Mouse (Mus musculus): ENCODE data around the gene Dscaml1. TPM values are rescaled to one million over a fixed set of nuclear protein-coding genes. Genes with fewer than 3 reads are reported as not detected.
A peak's percentile ranks its signal among the peaks of the same experiment; 100 is the strongest.
"Not testable (repeated sequence)": the region's sequence is repeated elsewhere in the genome, so short reads cannot be mapped to it uniquely, and the experiment has no call there.

Gene Dscaml1
- polyA plus RNA-seq, 1 experiment from 2014 or later = 10.8 TPM

DNA sequence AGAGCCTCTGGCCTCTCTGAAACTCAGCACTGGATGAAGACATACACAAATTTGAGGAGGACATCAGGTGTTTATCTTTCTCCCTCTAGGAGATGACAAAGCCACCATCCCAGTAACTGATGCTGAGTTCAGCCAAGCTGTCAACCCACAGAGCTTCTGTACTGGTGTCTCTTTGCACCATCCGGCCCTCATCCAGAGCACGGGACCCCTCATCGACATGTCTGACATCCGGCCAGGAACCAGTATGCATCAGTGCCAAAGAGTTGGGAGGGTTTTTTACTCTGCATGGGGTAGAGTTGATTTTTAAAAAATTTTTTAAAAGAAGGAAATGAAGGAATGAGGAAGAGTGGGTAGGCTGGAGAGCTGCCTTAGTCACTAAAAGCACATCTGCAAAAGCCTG, 323.5 kb downstream of the Dscaml1 start:
- Histone ChIP-seq H3K4me3 (ENCODE audit: low read length) (no peak overlapping the region), H3K4me1 (ENCODE audit: control insufficient read depth, insufficient read depth, low read depth, low read length) (no peaks in the 10 kb centered on the region), H3K9me3 (ENCODE audit: control insufficient read depth, low read length) (no peaks in the 10 kb centered on the region), H3K4me2 (ENCODE audit: low read length) (no peak overlapping the region), H3K27me3 (replicated peaks; ENCODE audit: control insufficient read depth, insufficient read depth, low read length) (no peaks in the 10 kb centered on the region), H3K36me3 (ENCODE audit: control insufficient read depth, insufficient read depth, low read length) (peaks cover 8% of the 10 kb centered on the region), H3K27ac (ENCODE audit: low read depth, low read length) (no peak overlapping the region), H3K9ac (ENCODE audit: low read depth, low read length) (no peak overlapping the region)
- 86% methylated on average over 4 of the region's 4 CpGs for WGBS
- ATAC-seq = no peak

DNA sequence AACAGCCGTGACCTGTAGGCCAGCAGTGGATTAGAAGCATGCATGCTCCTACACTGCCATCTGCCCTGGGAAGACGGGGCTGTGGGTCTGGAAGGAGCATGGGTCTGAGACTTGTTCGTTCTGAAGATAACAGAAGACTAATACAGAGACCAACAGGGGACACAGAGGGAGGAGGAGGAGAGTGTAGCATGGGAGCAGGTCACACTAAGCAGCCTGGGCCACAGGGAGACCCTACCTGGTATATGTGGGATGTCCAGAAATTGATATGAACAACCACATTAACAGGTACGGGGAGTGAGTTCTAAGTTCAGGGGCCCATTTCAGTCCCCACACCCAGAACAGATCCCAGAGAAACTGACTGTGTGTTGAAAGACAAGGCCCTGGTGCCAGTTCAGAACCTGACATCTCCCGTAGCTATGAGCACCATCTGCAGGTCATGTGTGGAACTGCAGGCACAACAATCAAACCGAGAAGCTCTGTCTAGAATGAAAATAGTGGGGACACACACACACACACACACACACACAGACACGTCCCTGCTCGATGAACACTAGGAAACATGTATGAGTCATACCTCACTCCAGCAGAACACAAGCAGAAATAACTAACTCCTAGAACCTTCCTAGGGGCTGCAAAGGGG, 328.1 kb downstream of the Dscaml1 start:
- H3K27ac ChIP-seq (ENCODE audit: low read depth, low read length) = no peak overlapping the region
- H3K9me3 ChIP-seq (ENCODE audit: control insufficient read depth, low read length) = no peaks in the 10 kb centered on the region
- no peak overlapping the region for H3K4me3 ChIP-seq (ENCODE audit: low read length)
- 39% methylated on average over 8 of the region's 8 CpGs for WGBS
- H3K4me2 ChIP-seq (ENCODE audit: low read length) = no peak overlapping the region
- no peak overlapping the region for H3K9ac ChIP-seq (ENCODE audit: low read depth, low read length)
- H3K36me3 ChIP-seq (ENCODE audit: control insufficient read depth, insufficient read depth, low read length) = peaks cover 7% of the 10 kb centered on the region
- no peaks in the 10 kb centered on the region for H3K27me3 ChIP-seq (replicated peaks; ENCODE audit: control insufficient read depth, insufficient read depth, low read length)
- H3K4me1 ChIP-seq (ENCODE audit: control insufficient read depth, insufficient read depth, low read depth, low read length) = no peaks in the 10 kb centered on the region
- ATAC-seq = peak; percentile 54; the same call in 1 of the 2 replicates

DNA sequence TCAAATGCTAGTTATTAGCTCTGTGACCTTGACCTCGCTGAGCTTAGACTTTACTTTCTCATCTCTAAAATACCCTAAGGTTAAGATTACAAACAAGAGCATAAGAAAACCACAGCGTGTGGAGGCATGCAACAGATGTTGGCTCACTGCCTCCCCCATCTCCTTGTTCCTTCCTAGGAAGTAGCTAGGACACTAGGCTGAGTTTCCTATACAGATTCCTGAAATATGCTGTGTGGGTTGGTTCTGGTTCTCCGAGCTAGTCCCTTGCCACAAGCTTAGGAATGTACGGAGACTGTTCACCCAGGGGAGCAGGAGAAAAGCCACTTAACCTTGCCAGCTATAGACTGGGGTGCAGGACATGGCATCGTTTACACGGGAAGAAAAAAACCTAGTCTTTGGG, 339.8 kb downstream of the Dscaml1 start:
- Histone ChIP-seq H3K4me2 (ENCODE audit: low read length) (no peak overlapping the region), H3K4me3 (ENCODE audit: low read length) (no peak overlapping the region), H3K27me3 (replicated peaks; ENCODE audit: control insufficient read depth, insufficient read depth, low read length) (no peaks in the 10 kb centered on the region), H3K4me1 (ENCODE audit: control insufficient read depth, insufficient read depth, low read depth, low read length) (no peaks in the 10 kb centered on the region; the same call in 1 of the 2 replicates), H3K9ac (ENCODE audit: low read depth, low read length) (no peak overlapping the region), H3K27ac (ENCODE audit: low read depth, low read length) (no peak overlapping the region), H3K36me3 (ENCODE audit: control insufficient read depth, insufficient read depth, low read length) (peaks cover 9% of the 10 kb centered on the region), H3K9me3 (ENCODE audit: control insufficient read depth, low read length) (no peaks in the 10 kb centered on the region)
- WGBS = 86% methylated on average over 6 of the region's 6 CpGs
- no peak for ATAC-seq

DNA sequence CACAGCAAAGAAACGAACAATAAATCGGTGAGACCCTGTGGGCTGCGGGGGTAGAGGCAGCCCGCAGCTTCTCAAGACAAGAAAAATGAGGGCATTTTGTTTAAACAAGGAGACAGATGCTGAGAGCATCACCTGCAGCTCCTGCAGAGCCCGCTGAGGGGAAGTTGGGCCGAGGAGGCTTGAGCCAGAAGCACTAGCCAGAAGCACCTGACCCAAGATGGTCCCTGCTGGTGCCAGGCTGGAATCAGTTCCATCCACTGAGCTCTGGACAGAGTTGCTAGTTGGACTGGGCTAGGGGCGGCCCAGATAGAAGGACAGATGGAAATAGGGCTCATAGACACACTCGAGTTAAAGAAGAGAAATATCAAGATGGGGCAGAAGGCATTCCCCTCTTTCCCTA, 340.7 kb downstream of the Dscaml1 start:
- no peak overlapping the region for H3K4me2 ChIP-seq (ENCODE audit: low read length)
- H3K9ac ChIP-seq (ENCODE audit: low read depth, low read length) = no peak overlapping the region
- H3K4me3 ChIP-seq (ENCODE audit: low read length) = no peak overlapping the region
- ATAC-seq = no peak
- H3K27ac ChIP-seq (ENCODE audit: low read depth, low read length) = no peak overlapping the region
- H3K27me3 ChIP-seq (replicated peaks; ENCODE audit: control insufficient read depth, insufficient read depth, low read length) = no peaks in the 10 kb centered on the region
- H3K4me1 ChIP-seq (ENCODE audit: control insufficient read depth, insufficient read depth, low read depth, low read length) = no peaks in the 10 kb centered on the region; the same call in 1 of the 2 replicates
- 81% methylated on average over 8 of the region's 8 CpGs for WGBS
- peaks cover 12% of the 10 kb centered on the region for H3K36me3 ChIP-seq (ENCODE audit: control insufficient read depth, insufficient read depth, low read length)
- H3K9me3 ChIP-seq (ENCODE audit: control insufficient read depth, low read length) = no peaks in the 10 kb centered on the region

DNA sequence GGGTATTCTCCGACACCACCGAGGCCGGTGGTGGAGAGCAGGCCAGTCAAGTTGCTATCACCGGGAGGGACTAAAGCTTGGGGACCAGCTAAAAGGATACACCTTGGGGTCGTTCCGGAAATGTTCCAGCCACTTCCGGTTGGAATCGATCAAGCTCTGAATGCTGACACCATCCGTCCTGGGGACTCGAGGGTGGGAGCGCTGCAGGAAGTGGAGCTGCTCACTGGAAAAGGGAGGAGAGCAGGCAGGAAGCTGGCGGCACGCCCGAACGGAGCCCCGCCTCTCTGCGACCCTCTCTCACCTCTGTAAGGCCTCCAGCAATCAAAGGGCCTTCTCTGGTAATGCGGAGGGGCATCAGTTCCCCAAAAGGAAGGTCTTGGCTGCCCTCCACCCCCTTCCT, 342.0 kb downstream of the Dscaml1 start:
- no peak for ATAC-seq
- no peak overlapping the region for H3K4me3 ChIP-seq (ENCODE audit: low read length)
- H3K27me3 ChIP-seq (replicated peaks; ENCODE audit: control insufficient read depth, insufficient read depth, low read length) = no peaks in the 10 kb centered on the region
- 88% methylated on average over 18 of the region's 18 CpGs for WGBS
- no peak overlapping the region for H3K27ac ChIP-seq (ENCODE audit: low read depth, low read length)
- no peaks in the 10 kb centered on the region; the same call in 1 of the 2 replicates for H3K4me1 ChIP-seq (ENCODE audit: control insufficient read depth, insufficient read depth, low read depth, low read length)
- no peak overlapping the region for H3K9ac ChIP-seq (ENCODE audit: low read depth, low read length)
- no peaks in the 10 kb centered on the region for H3K9me3 ChIP-seq (ENCODE audit: control insufficient read depth, low read length)
- H3K4me2 ChIP-seq (ENCODE audit: low read length) = no peak overlapping the region
- H3K36me3 ChIP-seq (ENCODE audit: control insufficient read depth, insufficient read depth, low read length) = peaks cover 18% of the 10 kb centered on the region

DNA sequence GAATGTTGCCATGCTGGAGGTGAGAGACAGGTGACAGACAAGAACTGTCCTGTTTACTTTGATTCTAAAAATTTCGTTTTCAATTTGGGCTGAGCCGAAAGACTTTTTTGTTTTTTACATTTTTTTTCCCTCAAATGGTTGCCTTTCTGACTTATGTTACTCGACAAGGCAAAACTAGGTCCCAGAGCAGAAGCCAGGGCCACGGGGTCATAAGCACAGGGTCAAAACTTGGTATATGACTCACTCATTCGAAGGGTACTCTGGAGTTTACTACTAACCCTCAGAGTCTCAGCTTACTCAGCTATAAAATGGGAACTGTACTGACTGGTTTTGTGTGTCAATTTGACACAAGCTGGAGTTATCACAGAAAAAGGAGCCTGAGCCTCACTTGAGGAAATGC, 343.2 kb downstream of the Dscaml1 start:
- Histone ChIP-seq H3K9ac (ENCODE audit: low read depth, low read length) (no peak overlapping the region), H3K36me3 (ENCODE audit: control insufficient read depth, insufficient read depth, low read length) (peaks cover 24% of the 10 kb centered on the region)
- WGBS = 92% methylated on average over 5 of the region's 5 CpGs

DNA sequence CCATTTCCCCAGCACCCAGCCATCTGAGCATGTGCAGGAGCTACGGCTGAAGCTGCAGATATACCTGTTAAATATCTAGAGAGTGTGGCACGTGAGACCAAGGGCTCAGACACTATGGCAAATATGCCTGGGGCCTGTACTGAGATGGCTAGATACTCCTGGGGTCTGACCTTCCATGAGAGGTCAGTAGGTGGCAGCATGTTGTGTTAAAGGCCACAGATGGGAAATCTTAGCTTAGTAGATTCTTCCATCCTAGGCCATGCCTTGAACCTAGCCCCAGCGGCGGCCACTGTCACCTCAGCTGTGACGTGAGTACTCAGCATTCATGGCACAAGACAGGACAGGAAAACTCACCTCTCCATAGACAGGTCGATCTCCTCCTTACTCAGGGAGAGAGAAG, 347.7 kb downstream of the Dscaml1 start:
- peaks cover 26% of the 10 kb centered on the region for H3K36me3 ChIP-seq (ENCODE audit: control insufficient read depth, insufficient read depth, low read length)
- H3K9ac ChIP-seq (ENCODE audit: low read depth, low read length) = no peak overlapping the region
- no peak overlapping the region for H3K4me2 ChIP-seq (ENCODE audit: low read length)
- no peak overlapping the region for H3K4me3 ChIP-seq (ENCODE audit: low read length)
- H3K4me1 ChIP-seq (ENCODE audit: control insufficient read depth, insufficient read depth, low read depth, low read length) = no peaks in the 10 kb centered on the region
- no peaks in the 10 kb centered on the region for H3K27me3 ChIP-seq (replicated peaks; ENCODE audit: control insufficient read depth, insufficient read depth, low read length)
- no peak for ATAC-seq
- no peak overlapping the region for H3K27ac ChIP-seq (ENCODE audit: low read depth, low read length)
- no peaks in the 10 kb centered on the region for H3K9me3 ChIP-seq (ENCODE audit: control insufficient read depth, low read length)
- 93% methylated on average over 6 of the region's 6 CpGs for WGBS

More for the DNA sequence above, 343.2 kb downstream of the Dscaml1 start:
- no peaks in the 10 kb centered on the region for H3K27me3 ChIP-seq (replicated peaks; ENCODE audit: control insufficient read depth, insufficient read depth, low read length)
- no peak overlapping the region for H3K4me3 ChIP-seq (ENCODE audit: low read length)
- ATAC-seq = no peak
- H3K9me3 ChIP-seq (ENCODE audit: control insufficient read depth, low read length) = no peaks in the 10 kb centered on the region
- no peak overlapping the region for H3K4me2 ChIP-seq (ENCODE audit: low read length)
- H3K4me1 ChIP-seq (ENCODE audit: control insufficient read depth, insufficient read depth, low read depth, low read length) = no peaks in the 10 kb centered on the region; the same call in 1 of the 2 replicates
- no peak overlapping the region for H3K27ac ChIP-seq (ENCODE audit: low read depth, low read length)

DNA sequence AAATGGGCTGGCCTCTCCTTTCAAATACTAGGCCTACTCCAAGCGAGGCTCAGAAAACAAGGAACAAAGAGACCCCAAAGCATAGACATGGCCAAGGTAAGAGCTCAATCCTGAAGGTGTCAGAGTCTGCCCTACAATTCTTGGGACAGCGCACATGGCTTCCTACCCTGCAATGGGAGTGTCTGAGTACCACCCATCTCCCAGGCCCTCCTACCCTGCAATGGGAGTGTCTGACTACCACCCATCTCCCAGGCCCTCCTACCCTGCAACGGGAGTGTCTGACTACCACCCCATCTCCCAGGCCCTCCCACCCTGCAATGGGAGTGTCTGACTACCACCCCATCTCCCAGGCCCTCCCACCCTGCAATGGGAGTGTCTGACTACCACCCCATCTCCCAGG, 349.7 kb downstream of the Dscaml1 start:
- peaks cover 22% of the 10 kb centered on the region for H3K36me3 ChIP-seq (ENCODE audit: control insufficient read depth, insufficient read depth, low read length)
- H3K27ac ChIP-seq (ENCODE audit: low read depth, low read length); H3K27me3 ChIP-seq (replicated peaks; ENCODE audit: control insufficient read depth, insufficient read depth, low read length); H3K9ac ChIP-seq (ENCODE audit: low read depth, low read length); ATAC-seq; H3K9me3 ChIP-seq (ENCODE audit: control insufficient read depth, low read length); H3K4me3 ChIP-seq (ENCODE audit: low read length); H3K4me2 ChIP-seq (ENCODE audit: low read length); H3K4me1 ChIP-seq (ENCODE audit: control insufficient read depth, insufficient read depth, low read depth, low read length): not testable (repeated sequence)
- WGBS = 87% methylated on average over 3 of the region's 3 CpGs

DNA sequence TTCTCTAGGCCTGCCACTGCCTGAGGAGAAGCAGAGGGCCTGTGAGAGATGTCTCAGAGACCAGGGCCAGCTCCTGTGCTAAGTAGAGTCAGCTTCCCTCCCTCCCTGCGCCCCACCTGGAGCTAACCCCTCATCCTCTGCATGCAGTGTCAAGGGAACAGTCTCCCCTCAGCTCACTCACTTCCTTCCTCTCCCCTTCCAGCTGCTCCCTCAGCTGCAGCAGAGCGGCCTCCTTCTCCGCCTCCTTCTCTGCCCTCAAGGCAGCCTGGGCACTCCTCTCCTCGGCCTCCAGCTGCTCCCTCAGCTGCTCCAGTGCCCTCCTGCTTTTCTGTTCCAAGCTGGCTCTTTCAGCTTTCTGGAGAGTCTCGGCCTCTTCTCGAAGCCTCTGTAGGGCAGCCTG, 352.8 kb downstream of the Dscaml1 start:
- no peak overlapping the region for H3K4me2 ChIP-seq (ENCODE audit: low read length)
- H3K9ac ChIP-seq (ENCODE audit: low read depth, low read length) = no peak overlapping the region
- 59% methylated on average over 6 of the region's 6 CpGs for WGBS
- no peaks in the 10 kb centered on the region for H3K27me3 ChIP-seq (replicated peaks; ENCODE audit: control insufficient read depth, insufficient read depth, low read length)
- ATAC-seq = no peak
- H3K36me3 ChIP-seq (ENCODE audit: control insufficient read depth, insufficient read depth, low read length) = peaks cover 7% of the 10 kb centered on the region; the same call in 1 of the 2 replicates
- H3K4me3 ChIP-seq (ENCODE audit: low read length) = no peak overlapping the region
- H3K9me3 ChIP-seq (ENCODE audit: control insufficient read depth, low read length) = no peaks in the 10 kb centered on the region
- no peak overlapping the region for H3K27ac ChIP-seq (ENCODE audit: low read depth, low read length)
- peaks cover 9% of the 10 kb centered on the region for H3K4me1 ChIP-seq (ENCODE audit: control insufficient read depth, insufficient read depth, low read depth, low read length)

Data from hindbrain, embryonic 16.5 days (tissue).